Mouse (Mus musculus): ENCODE results near the gene Cry1. TPM values are rescaled to one million over a fixed set of nuclear protein-coding genes. Genes with fewer than 3 reads are reported as not detected.

The Cry1 gene
- polyA plus RNA-seq, 1 experiment from 2014 or later = 36.6 TPM

- peak; percentile 27; the same call in 1 of the 2 replicates for ATAC-seq (ENCODE audit: low FRiP score, low read depth)
- Histone ChIP-seq H3K4me1 (peaks cover 11% of the 10 kb centered on the region), H3K9me3 (no peaks in the 10 kb centered on the region), H3K36me3 (no peaks in the 10 kb centered on the region), H3K4me2 (replicated peaks) (peak overlapping the region; percentile 86), H3K4me3 (peak overlapping the region; percentile 94), H3K27me3 (replicated peaks) (no peaks in the 10 kb centered on the region), H3K9ac (peak overlapping the region; percentile 91), H3K27ac (peak overlapping the region; percentile 68; the same call in 1 of the 2 replicates)
- WGBS = 2% methylated on average over 10 of the region's 10 CpGs
Observed at GRCm38 (mm10) chr10:85101841-85102240, 83.0 kb downstream of the Cry1 start.

Other genes with a start within 250 kb of the Cry1 start
- 1.3 and 1.8 TPM in 2 replicates for gene Fhl4, start 82.6 kb downstream of the Cry1 start, polyA plus RNA-seq (2016; fragmentation: Nextera tagmentation; extraction: Ambion mirVana)
- 62.0 and 62.8 TPM in 2 replicates for gene Tmem263, start 82.4 kb downstream of the Cry1 start, polyA plus RNA-seq (2016; fragmentation: Nextera tagmentation; extraction: Ambion mirVana)
- 32.2 and 35.3 TPM in 2 replicates for gene Mterf2, start 57.0 kb downstream of the Cry1 start, polyA plus RNA-seq (2016; fragmentation: Nextera tagmentation; extraction: Ambion mirVana)
- gene Btbd11, start 201.8 kb upstream of the Cry1 start, polyA plus RNA-seq (2016; fragmentation: Nextera tagmentation; extraction: Ambion mirVana) = 9.8 and 10.8 TPM in 2 replicates

All from neural tube, embryonic 12.5 days (tissue).